Mouse (Mus musculus): ENCODE results near the gene Ttll5. TPM values are rescaled to one million over a fixed set of nuclear protein-coding genes. Genes with fewer than 3 reads are reported as not detected.

The Ttll5 gene
- polyA plus RNA-seq, 1 experiment from 2014 or later: 16.1 TPM

DNA sequence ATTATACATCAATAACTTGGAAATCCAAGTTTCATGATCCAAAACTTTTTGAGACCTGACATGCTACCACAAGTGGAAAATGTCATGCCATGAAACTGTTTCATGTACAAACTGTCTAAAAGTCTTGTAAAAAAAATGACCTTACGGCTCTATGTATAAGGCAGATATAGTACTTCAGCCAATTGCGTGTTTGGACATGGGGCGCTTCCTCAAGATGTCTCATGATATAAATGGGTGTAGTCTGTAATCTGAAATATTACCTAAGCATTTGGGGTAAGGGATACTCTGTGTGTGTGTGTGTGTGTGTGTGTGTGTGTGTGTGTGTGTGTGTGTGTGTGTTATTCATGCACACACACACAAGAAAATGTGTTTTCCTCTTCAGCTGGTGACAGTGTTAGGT, 180.2 kb downstream of the Ttll5 start:
- no peak overlapping the region for H3K27ac ChIP-seq (replicated peaks; ENCODE audit: low read depth, low read length)
- H3K9ac ChIP-seq (replicated peaks; ENCODE audit: low read length): no peak overlapping the region
- over 99% methylated on average over 3 of the region's 3 CpGs for WGBS
- no peaks in the 10 kb centered on the region for H3K27me3 ChIP-seq (ENCODE audit: control insufficient read depth, insufficient read depth, low read length)
- H3K9me3 ChIP-seq (ENCODE audit: control insufficient read depth, low read length): no peaks in the 10 kb centered on the region
- no peak overlapping the region for H3K4me2 ChIP-seq (ENCODE audit: low read length)
- no peaks in the 10 kb centered on the region for H3K4me1 ChIP-seq (ENCODE audit: control insufficient read depth, insufficient read depth, low read length)
- no peak overlapping the region for H3K4me3 ChIP-seq (replicated peaks; ENCODE audit: low read depth, low read length)
- no peak for DNase-seq
- H3K36me3 ChIP-seq (ENCODE audit: control insufficient read depth, insufficient read depth, low read length): no peaks in the 10 kb centered on the region
- no peak for ATAC-seq (ENCODE audit: low FRiP score, low TSS enrichment)

DNA sequence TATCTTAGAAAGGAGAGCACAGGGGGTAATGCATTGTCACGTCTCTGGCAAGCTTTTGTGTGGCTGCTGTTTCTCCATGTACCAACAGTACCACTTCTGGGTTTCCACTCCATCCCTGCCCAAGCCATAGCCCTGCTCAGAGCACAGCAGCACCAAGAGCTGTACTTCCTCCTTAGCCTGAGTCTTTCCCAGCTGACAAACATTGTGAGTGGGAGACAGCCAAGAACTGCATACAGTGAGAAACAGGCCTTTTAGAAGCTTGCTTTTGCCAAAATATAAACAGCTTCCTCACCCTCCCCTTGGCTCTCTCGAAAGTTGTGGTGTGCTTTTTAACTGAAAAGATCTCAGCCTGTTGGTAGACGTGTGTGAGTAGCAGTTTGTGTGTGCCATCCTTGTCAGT, 182.9 kb downstream of the Ttll5 start:
- ATAC-seq (ENCODE audit: low FRiP score, low TSS enrichment) (no peak), DNase-seq (no peak)
- Histone ChIP-seq H3K36me3 (ENCODE audit: control insufficient read depth, insufficient read depth, low read length) (0 out of 2 replicates have a peak, but pooled peaks cover under 1% of the 10 kb centered on the region), H3K27ac (replicated peaks; ENCODE audit: low read depth, low read length) (no peak overlapping the region), H3K27me3 (ENCODE audit: control insufficient read depth, insufficient read depth, low read length) (no peaks in the 10 kb centered on the region), H3K9ac (replicated peaks; ENCODE audit: low read length) (no peak overlapping the region), H3K4me1 (ENCODE audit: control insufficient read depth, insufficient read depth, low read length) (no peaks in the 10 kb centered on the region), H3K4me2 (ENCODE audit: low read length) (no peak overlapping the region), H3K9me3 (ENCODE audit: control insufficient read depth, low read length) (no peaks in the 10 kb centered on the region), H3K4me3 (replicated peaks; ENCODE audit: low read depth, low read length) (no peak overlapping the region)
- 73% methylated on average over 3 of the region's 3 CpGs for WGBS

DNA sequence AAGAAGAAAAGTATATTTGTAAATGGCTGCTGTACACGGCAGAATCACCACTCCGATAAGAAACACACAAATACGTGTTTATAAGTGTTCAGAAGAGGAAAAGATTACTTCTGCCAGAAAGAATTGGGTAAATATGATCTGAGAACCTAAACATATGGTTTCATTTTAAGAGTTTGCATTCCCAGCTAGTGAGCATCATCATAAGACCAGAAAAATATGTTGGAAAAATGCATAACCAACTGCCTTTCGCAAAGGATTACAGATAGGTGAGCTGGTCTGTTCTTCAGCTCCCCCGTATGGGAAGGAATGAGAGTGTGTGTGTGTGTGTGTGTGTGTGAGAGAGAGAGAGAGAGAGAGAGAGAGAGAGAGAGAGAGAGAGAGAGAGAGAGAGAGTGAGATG, 186.2 kb downstream of the Ttll5 start:
- no peak overlapping the region for H3K27ac ChIP-seq (replicated peaks; ENCODE audit: low read depth, low read length)
- H3K9ac ChIP-seq (replicated peaks; ENCODE audit: low read length): no peak overlapping the region
- ATAC-seq (ENCODE audit: low FRiP score, low TSS enrichment) (no peak), DNase-seq (no peak)
- no peak overlapping the region for H3K4me2 ChIP-seq (ENCODE audit: low read length)
- H3K27me3 ChIP-seq (ENCODE audit: control insufficient read depth, insufficient read depth, low read length): no peaks in the 10 kb centered on the region
- no peak overlapping the region for H3K4me3 ChIP-seq (replicated peaks; ENCODE audit: low read depth, low read length)
- WGBS: 94% methylated on average over 5 of the region's 5 CpGs
- H3K9me3 ChIP-seq (ENCODE audit: control insufficient read depth, low read length): no peaks in the 10 kb centered on the region
- H3K4me1 ChIP-seq (ENCODE audit: control insufficient read depth, insufficient read depth, low read length): no peaks in the 10 kb centered on the region
- peaks cover 12% of the 10 kb centered on the region; the same call in 1 of the 2 replicates for H3K36me3 ChIP-seq (ENCODE audit: control insufficient read depth, insufficient read depth, low read length)

DNA sequence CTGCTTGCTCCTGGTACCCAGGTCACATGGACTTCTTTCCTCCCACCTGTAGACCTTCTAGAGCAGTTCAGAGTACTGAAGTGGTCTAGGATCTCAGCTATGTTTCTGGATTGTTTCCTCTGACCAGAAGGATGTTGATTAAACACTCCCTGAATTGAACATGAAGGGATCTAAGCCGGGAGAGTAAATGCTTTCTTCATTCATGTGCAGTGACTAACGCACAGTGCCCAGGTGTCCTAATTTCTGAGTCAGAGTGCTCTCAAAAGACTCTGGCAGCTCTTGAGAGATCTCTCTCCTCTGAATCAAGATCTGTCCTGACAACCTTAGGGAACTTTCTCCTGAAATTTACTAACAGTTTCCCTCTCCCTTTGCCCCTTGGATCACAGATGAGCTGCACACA, 187.7 kb downstream of the Ttll5 start:
- H3K27me3 ChIP-seq (ENCODE audit: control insufficient read depth, insufficient read depth, low read length): no peaks in the 10 kb centered on the region
- H3K9ac ChIP-seq (replicated peaks; ENCODE audit: low read length): no peak overlapping the region
- DNase-seq: no peak
- H3K27ac ChIP-seq (replicated peaks; ENCODE audit: low read depth, low read length): no peak overlapping the region
- no peak overlapping the region for H3K4me2 ChIP-seq (ENCODE audit: low read length)
- no peak for ATAC-seq (ENCODE audit: low FRiP score, low TSS enrichment)
- H3K4me1 ChIP-seq (ENCODE audit: control insufficient read depth, insufficient read depth, low read length): no peaks in the 10 kb centered on the region
- peaks cover 12% of the 10 kb centered on the region; the same call in 1 of the 2 replicates for H3K36me3 ChIP-seq (ENCODE audit: control insufficient read depth, insufficient read depth, low read length)
- WGBS: 92% methylated on average over 2 of the region's 2 CpGs
- H3K4me3 ChIP-seq (replicated peaks; ENCODE audit: low read depth, low read length): no peak overlapping the region
- no peaks in the 10 kb centered on the region for H3K9me3 ChIP-seq (ENCODE audit: control insufficient read depth, low read length)

DNA sequence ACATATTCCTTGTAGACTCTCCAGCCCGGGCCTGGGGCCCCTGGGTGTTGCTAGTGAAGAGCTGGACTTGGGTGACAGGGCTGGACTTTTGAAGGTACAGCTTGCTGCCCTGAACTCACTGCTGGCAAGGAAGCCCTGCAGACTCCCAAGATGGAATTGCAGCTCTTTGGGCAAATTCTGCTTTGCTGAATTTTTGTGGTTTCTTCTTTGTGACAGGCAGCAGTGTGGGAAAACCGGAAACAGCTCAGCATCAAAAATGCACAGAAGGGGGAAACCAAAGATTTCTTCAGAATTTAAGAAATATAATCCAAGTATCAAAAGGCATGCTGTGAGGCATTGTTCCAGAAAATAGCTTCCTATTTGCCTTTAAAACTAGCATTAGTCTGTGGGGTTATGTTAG, 189.7 kb downstream of the Ttll5 start:
- no peak for ATAC-seq (ENCODE audit: low FRiP score, low TSS enrichment)
- no peaks in the 10 kb centered on the region for H3K9me3 ChIP-seq (ENCODE audit: control insufficient read depth, low read length)

DNA sequence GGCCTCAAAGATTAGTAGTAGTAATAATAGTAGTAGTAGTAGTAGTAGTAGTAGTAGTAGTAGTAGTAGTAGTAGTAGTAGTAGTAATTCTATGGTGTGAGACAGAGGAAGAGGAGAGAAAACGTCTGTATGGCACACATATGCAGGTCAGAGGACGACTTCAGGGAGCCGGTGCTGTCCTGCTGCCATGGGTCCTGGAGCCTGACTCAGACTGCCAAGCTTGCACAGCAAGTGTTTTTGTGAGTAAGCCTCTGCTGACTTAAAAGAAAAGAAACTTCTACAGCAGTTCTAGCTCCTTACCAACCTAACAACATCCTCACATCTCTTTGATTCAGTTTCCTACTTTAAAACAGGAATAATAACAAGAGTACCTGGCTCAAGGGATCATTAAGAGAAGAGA, 190.2 kb downstream of the Ttll5 start:
- Histone ChIP-seq H3K9me3 (ENCODE audit: control insufficient read depth, low read length) (no peaks in the 10 kb centered on the region), H3K4me2 (ENCODE audit: low read length) (no peak overlapping the region), H3K9ac (replicated peaks; ENCODE audit: low read length) (no peak overlapping the region), H3K27me3 (ENCODE audit: control insufficient read depth, insufficient read depth, low read length) (no peaks in the 10 kb centered on the region), H3K4me3 (replicated peaks; ENCODE audit: low read depth, low read length) (no peak overlapping the region), H3K4me1 (ENCODE audit: control insufficient read depth, insufficient read depth, low read length) (no peaks in the 10 kb centered on the region), H3K36me3 (ENCODE audit: control insufficient read depth, insufficient read depth, low read length) (peaks cover 12% of the 10 kb centered on the region; the same call in 1 of the 2 replicates), H3K27ac (replicated peaks; ENCODE audit: low read depth, low read length) (no peak overlapping the region)
- no peak for ATAC-seq (ENCODE audit: low FRiP score, low TSS enrichment)
- 84% methylated on average over 3 of the region's 3 CpGs for WGBS
- DNase-seq: no peak

More for the DNA sequence above, 189.7 kb downstream of the Ttll5 start:
- no peak for DNase-seq
- Histone ChIP-seq H3K27me3 (ENCODE audit: control insufficient read depth, insufficient read depth, low read length) (no peaks in the 10 kb centered on the region), H3K4me1 (ENCODE audit: control insufficient read depth, insufficient read depth, low read length) (no peaks in the 10 kb centered on the region), H3K4me2 (ENCODE audit: low read length) (no peak overlapping the region), H3K27ac (replicated peaks; ENCODE audit: low read depth, low read length) (no peak overlapping the region), H3K36me3 (ENCODE audit: control insufficient read depth, insufficient read depth, low read length) (peaks cover 12% of the 10 kb centered on the region; the same call in 1 of the 2 replicates), H3K9ac (replicated peaks; ENCODE audit: low read length) (no peak overlapping the region), H3K4me3 (replicated peaks; ENCODE audit: low read depth, low read length) (no peak overlapping the region)
- 87% methylated on average over 2 of the region's 2 CpGs for WGBS

DNA sequence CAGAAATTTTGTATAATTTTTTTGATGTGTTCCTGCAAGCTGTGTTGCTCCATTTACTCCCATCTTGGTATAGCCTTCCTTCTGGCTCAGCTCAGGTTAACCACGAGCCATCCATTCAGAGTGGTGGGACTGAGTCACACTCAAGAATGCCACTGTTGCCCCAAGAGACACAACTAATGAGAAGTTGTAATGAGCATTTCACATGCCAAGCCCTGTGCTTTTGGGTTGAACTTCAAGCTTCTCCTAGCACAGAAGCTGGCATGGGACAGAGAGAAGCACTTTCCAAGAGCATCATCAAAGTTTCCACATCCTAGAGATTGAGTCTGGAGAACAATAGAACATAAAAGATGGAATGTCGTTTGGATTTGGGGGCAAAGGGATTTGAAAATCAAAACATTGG, 190.7 kb downstream of the Ttll5 start:
- no peak for ATAC-seq (ENCODE audit: low FRiP score, low TSS enrichment)
- peaks cover 12% of the 10 kb centered on the region; the same call in 1 of the 2 replicates for H3K36me3 ChIP-seq (ENCODE audit: control insufficient read depth, insufficient read depth, low read length)

DNA sequence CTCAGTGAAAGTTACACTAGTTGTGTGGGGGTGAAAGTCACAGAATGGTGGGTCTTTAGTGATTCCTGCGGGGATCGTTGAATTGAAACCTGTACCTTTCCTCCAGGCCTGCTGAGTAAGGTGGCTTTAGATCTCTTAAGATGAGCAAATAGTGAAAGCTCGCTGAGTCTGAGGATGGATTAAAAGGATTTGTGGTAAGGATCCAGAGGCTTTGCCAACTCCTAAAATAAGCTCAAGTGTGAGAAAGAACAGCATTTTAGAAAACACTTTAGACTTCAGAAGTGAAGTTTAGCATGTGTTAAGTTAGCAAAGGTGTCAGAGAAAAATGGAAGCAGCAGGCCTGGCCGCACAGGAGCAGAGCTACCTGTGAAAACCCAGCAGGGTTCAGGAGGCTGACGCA, 192.9 kb downstream of the Ttll5 start:
- no peaks in the 10 kb centered on the region for H3K27me3 ChIP-seq (ENCODE audit: control insufficient read depth, insufficient read depth, low read length)
- no peak overlapping the region for H3K9ac ChIP-seq (replicated peaks; ENCODE audit: low read length)
- WGBS: 72% methylated on average over 5 of the region's 5 CpGs
- DNase-seq (no peak), ATAC-seq (ENCODE audit: low FRiP score, low TSS enrichment) (no peak)
- H3K4me2 ChIP-seq (ENCODE audit: low read length): no peak overlapping the region
- no peak overlapping the region for H3K4me3 ChIP-seq (replicated peaks; ENCODE audit: low read depth, low read length)
- H3K27ac ChIP-seq (replicated peaks; ENCODE audit: low read depth, low read length): no peak overlapping the region
- peaks cover 12% of the 10 kb centered on the region; the same call in 1 of the 2 replicates for H3K36me3 ChIP-seq (ENCODE audit: control insufficient read depth, insufficient read depth, low read length)
- H3K9me3 ChIP-seq (ENCODE audit: control insufficient read depth, low read length): no peaks in the 10 kb centered on the region
- H3K4me1 ChIP-seq (ENCODE audit: control insufficient read depth, insufficient read depth, low read length): no peaks in the 10 kb centered on the region

More for the DNA sequence above, 190.7 kb downstream of the Ttll5 start:
- no peak overlapping the region for H3K27ac ChIP-seq (replicated peaks; ENCODE audit: low read depth, low read length)
- H3K4me1 ChIP-seq (ENCODE audit: control insufficient read depth, insufficient read depth, low read length): no peaks in the 10 kb centered on the region
- H3K4me2 ChIP-seq (ENCODE audit: low read length): no peak overlapping the region
- no peaks in the 10 kb centered on the region for H3K27me3 ChIP-seq (ENCODE audit: control insufficient read depth, insufficient read depth, low read length)
- no peak overlapping the region for H3K4me3 ChIP-seq (replicated peaks; ENCODE audit: low read depth, low read length)
- H3K9ac ChIP-seq (replicated peaks; ENCODE audit: low read length): no peak overlapping the region
- 91% methylated on average over 2 of the region's 2 CpGs for WGBS
- no peaks in the 10 kb centered on the region for H3K9me3 ChIP-seq (ENCODE audit: control insufficient read depth, low read length)
- no peak for DNase-seq

DNA sequence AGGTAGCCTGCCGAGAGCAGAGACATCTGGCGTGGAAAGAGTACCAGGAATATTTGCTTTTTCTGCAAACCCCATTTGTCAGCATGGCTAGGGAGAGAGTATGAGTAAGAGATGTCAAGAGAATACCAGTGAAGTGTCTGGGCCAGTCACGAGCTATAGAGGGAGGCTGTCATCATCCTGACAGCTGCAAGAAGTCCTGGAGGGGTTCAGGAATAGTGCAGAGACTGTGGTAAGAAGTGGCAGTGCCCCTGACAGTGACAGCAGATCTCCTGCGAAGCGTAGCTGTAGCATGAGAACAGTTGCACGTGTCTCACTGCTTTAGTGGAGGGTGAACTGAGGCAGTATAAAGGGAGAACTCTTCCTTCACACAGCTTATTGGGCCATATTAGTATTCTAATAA, 197.1 kb downstream of the Ttll5 start:
- Histone ChIP-seq H3K36me3 (ENCODE audit: control insufficient read depth, insufficient read depth, low read length) (no peaks in the 10 kb centered on the region), H3K27ac (replicated peaks; ENCODE audit: low read depth, low read length) (no peak overlapping the region), H3K27me3 (ENCODE audit: control insufficient read depth, insufficient read depth, low read length) (no peaks in the 10 kb centered on the region), H3K9me3 (ENCODE audit: control insufficient read depth, low read length) (no peaks in the 10 kb centered on the region), H3K4me3 (replicated peaks; ENCODE audit: low read depth, low read length) (no peak overlapping the region), H3K9ac (replicated peaks; ENCODE audit: low read length) (no peak overlapping the region), H3K4me2 (ENCODE audit: low read length) (no peak overlapping the region), H3K4me1 (ENCODE audit: control insufficient read depth, insufficient read depth, low read length) (no peaks in the 10 kb centered on the region)
- DNase-seq (no peak), ATAC-seq (ENCODE audit: low FRiP score, low TSS enrichment) (no peak)
- WGBS: 79% methylated on average over 6 of the region's 6 CpGs

Measured in midbrain, embryonic 14.5 days (tissue).